Mouse (Mus musculus) retina, postnatal 7 days (tissue): ENCODE measurements around the gene Wdr92.

Experiments
- DNase-seq: peaks from one replicate; pipeline ENCODE4 v3.0.0-alpha.2; 2012; ENCODE audit warnings: low read depth, low spot score

Wdr92 gene

DNA sequence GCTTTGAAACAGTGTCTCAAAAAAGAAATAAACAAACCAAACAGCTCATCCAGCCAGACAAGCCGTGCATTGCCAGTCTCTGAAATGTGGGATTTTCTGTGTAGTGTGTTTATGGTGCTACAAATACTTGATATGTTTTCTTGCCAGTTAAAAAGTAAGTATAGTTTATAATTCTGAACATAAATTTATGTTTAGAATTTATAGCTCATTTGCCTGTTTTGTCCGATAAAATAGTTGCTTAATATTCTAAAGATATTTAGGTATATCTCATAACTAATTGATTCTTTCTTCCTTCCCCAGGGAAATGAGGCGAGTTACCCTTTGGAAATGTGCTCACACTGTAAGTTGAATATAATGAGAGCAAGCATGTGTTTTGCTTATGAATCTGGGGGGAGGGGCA lies at the start of gene Wdr92:
Gene Wdr92, plus strand, starts transcription at position 301 of the 400 bp plus-strand sequence.
- DNase-seq: no peak

DNA sequence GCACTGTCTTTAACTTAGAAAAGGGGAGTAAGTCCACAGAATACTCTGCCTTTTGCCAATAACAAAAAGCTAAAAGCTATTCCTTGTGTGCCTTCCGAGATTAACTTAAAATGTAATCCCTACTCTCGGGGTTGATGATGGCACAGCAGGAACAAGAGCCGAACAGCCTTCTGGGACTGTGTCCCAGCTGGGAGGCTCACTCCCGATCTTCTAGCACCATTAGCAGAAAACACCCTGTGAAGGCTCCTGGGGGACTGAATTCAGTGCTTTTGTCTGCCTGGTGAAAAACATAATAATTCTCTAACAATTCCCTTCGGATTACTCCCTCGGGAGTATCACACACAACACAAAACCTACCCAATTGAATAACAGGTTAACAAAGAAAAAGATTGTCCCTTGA lies 46.3 kb upstream of the Wdr92 start:
- DNase-seq: no peak

DNA sequence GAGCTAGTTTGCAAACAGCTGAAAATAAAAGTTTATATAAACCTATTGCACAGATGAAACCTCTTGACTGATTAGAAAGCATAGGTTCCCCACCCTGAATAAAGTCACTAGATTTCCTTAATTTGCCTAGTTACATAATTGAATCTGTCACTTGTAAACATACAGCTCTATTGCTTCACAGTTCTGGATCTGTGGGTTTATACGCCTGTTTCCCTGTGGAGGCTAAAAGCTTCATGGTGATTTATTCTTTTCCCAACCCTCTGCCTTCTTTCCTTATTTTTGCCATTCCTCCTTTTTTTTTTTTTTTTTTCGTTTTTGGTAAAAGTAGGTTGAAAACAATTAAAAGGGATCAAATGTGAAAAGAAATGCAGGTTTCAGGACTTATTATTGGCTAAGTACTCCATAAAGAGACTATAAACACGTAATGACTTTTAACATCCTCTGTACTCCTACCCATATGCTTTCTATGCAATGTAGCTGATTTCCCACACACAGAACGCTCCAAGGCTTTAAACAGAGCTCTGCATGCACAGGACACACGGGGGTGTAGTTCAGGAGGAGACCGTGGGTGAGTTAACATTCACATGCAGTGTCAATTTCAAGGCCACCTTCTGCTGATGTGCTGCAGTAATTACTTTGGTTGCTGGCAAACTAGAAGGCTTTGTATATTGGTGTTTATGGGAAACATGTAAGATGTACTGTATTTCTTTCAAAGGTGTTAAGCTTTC lies 43.4 kb upstream of the Wdr92 start:
- DNase-seq: no peak

DNA sequence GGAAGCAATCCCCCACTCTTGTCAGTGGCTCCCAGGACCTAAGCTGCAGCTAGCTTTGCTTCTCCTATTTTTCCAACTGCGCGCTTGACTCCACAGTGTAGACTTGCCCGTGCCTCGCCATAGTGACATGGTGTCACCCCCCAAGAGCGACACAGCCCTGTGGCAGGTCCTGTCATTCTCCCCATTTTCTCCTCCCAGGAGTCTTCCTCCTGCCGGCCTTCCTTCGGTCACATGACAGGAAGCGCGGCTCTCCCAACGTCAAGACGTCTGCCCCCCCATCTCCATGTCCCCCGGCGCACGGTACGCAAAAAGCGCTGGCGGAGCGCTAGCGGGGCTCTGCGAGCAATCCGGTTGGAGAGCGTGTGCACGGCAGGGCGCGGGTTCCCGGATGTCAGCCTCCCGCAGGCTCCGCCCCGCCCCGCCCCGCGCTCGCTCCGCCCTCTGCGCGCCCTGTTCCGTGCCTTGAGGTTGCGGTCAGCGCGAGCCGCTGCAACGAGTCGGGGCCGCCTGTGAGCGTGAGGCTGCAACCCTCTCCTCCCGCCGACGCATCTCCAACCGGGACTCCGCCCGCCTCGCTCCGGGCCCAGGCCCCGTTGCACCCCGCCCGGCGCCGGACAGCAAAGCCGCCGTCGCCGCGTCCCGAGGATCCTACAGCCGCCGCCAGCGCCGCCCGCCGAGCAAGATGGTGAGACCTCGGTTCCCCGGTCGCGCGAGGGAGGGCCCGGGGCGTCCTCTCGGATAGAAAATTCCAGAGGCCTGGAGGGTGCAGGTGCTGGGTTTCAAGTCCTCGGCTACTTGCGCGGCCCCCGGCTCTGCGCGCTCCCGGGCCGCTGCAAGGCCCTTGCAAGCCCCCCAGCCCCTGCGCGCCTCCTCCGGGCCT lies 22.8 kb upstream of the Wdr92 start, which contains the start of gene Ppp3r1:
Gene Ppp3r1, plus strand, starts transcription at position 406 of the 880 bp plus-strand sequence.
- DNase-seq: peak; percentile 96

DNA sequence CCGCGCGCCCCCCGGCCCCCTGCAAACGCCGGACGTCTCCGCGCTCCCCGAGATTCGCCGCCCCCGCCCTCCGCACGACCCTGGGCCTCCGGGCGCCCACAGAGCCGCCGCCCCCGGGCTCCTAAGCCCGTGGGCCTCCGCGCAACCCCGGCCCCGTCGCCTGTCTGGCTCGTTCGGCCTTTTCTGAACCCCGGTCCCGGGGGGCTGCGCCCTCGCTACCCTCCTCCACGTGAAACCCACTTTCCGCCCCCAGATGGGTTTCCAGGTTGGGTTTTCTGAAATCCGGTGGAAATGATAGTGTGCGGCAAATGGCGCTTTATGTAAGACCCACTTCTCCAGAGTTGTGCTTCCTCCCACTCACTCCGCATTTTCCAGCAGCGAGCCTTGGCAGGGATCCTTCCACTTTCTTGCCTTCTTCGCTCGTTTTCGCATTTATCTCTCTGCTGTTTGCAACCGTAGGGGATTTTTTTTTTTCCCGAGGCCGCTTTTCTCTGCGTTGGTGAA lies 22.1 kb upstream of the Wdr92 start:
- DNase-seq: peak; percentile 19

DNA sequence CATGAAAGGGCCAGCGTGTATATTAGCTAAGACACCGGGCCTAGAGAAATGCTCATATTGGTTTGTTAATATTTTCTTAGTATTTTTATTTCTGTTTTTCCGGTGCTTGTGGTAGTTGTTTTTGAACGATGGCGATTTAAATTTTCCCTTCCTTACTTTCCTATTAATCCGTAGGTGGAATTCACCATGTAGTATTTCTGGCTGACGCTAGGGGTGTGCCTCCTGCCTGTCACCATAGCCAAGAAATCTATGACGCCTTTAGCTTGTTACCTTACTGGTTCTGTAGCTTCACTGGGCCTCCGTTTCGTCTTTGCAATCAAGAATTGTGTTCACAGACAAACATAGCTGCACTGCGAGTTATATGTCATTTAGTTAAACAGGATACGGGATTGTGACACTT lies 21.7 kb upstream of the Wdr92 start:
- peak; percentile 28 for DNase-seq

DNA sequence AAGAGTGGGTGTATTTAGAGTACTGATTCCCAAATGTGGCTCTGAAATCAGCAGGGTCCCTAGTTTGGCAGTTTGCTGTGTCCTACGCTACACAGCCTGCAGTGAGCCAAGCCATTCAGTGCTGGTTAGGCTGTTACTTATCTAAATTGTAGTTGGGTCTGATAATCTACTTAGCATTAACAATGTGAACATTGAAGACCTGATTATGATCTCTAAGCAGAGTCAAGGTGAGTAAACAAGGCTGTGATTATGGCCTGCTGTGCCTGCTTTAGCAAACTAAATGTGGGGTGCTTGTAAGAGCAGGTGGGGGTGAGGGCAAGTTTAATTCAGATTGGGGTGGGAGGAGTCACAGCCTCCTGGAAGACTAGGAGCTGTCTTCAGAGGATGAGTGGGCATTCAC lies 18.0 kb upstream of the Wdr92 start:
- peak; percentile 5 for DNase-seq

DNA sequence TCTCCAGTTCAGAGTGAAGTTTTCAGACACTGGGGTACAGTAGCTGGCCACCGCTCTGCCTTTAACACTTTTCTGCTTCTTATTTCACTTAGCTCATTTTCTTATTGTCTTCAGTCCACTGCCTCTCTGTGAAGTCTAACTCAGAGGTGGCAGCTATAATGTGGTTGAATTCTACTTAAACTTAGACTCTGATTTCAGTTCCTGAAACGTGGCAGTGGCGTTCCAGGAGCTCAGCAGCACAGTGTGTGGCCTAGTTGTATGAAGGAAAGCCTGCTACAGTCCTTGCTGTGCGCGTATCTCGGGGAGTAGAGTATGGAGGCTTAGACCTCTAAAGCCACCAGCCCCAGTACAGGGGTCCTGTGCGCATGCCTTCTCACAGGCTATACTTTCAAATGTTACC lies 15.3 kb upstream of the Wdr92 start:
- no peak for DNase-seq

DNA sequence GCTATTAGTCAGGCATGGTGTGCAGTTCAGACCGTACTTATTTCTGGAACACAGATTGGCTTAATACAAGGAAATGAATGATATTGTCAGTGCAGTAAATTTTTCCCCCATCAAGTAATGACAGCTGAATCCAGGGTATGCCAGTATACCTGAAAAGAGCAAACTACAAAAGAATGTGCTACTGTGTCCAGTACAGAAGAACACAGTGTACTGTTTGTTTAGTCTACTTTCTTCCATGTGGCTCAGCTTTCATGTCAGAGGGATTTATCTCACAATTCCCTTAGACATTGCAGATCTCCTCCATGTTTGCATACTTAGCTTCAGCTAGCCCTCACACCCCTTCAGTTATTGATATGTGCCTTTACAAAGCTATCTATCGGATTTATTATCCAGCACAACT lies 12.6 kb upstream of the Wdr92 start:
- DNase-seq: no peak

DNA sequence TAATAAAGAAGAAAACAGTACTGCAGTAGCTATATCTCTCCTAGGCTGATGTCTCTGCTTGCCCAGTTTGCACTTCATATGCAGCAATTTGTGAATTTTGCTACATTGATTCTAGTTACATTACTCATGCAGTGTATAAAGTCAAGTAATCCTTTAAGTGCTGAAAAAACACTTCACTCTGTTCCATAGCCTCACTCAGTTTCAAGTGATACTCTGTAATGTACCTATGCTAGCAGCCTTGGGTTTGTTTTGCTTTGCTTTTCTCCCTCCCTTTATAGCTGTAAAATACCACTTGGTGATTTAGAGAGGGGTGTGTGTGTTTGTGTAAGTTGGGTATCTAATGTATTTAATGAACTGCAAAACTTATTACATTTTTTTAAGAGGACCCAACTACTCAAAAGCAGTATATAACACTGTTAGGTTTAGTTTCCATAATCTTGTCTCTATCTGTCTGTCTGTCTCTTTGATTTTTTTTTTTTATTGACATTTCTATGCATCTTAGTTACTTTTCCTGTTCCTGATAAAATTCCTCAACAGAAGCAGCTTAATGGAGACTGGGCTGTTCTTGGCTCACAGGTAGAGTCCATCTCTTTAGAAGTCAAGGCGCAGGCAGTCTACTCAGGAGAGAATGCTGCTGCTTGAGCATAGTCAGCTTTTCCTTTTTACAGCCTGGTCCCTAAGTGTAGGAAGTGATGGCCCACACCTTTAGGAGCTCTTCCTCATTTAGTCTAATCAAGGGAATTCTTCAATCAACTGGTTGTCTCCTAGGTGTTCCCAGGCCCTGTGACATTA lies 10.8 kb upstream of the Wdr92 start:
- no peak for DNase-seq

DNA sequence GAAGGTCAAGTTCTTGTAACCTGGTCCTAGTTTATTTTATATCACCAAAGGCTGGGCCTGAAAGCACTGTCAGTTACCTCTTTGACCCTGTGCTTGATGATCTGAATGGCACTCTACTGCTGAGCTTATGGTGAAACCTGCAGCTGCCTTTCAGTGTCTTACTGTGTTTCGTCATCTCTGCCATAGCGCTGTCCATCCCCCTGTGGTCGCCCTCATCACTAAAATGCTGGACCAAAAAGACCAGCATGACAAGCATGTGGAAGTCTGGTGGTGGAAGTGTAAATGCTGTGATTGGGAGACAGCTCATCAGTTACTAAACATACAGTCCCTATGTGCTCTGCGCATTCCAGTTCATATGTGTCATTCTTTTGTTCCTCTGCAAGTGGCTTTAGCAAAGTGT lies 9.6 kb upstream of the Wdr92 start:
- no peak for DNase-seq

DNA sequence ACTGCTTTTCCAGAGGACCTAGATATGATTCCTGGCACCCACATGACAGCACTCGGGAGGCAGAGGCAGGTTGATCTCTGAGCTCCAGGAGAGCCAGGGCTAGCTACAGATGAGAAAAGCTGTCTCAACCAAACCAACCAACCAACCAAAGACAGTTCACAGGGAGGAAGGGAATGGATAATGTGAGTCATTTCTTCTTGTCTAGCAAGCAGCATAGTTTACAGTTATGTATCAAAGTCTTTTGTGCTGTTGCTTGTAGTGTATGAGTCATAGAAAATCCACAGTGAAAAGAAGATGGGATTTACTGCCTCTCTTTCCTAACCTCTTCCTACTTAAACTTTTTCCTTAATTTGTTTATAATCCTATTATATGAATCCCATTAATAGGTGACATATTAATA lies 5.3 kb upstream of the Wdr92 start:
- no peak for DNase-seq

DNA sequence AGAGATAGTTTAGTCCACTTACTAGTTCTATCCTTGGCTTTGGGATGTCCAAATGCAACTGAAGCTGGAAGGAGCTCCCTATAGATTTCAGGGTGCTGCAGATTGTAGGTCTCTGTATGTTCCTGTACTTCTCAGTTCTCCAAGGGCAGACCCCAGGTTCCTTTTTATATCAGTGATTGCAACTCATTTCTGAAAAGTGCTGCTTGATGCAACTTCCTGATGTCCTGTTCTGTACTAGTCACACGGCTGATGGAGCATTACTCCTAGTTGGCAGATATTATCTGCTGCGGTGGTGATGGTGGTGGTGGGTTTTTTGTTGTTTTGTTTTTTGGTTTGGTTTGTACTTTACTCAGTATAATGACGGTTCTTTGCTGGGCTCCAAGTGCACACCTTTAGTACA lies 1.2 kb upstream of the Wdr92 start:
- no peak for DNase-seq

DNA sequence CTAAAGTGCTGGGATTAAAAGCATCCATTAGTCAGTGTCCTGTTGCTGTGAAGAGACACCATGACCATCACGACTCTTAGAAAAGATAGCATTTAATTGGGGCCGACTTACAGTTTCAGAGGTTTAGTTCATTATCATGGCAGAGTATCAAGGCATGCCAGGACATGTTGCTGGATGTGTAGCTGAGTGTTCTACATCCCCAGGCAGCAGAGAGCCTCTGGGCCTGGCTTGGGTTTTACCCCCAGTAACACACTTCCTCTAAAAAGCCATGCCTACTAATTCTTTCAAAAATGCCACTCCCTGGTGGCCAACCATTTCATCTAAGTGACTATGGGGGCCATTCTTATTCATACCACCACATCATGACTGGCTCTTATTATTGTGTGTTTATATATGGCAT lies 1.3 kb downstream of the Wdr92 start:
- no peak for DNase-seq

DNA sequence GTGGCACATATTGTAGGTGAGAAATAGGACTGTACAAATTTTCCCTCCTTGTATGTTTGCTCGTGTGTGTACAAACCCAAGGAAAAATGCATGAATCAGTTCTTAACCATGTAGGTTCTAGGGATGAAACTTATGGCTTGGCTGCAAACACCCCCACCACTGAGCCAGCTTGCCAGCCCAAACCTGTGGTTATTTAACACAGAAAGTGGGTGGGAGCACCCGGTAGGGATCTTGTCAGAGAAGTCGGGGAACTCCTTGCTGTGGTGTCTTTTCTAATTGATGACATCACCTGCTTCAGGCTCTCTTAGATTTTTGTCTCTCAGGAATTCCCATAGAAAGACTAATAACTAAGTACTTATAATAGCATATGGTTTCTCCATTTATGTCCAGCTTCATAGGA lies 5.7 kb downstream of the Wdr92 start:
- DNase-seq: no peak

DNA sequence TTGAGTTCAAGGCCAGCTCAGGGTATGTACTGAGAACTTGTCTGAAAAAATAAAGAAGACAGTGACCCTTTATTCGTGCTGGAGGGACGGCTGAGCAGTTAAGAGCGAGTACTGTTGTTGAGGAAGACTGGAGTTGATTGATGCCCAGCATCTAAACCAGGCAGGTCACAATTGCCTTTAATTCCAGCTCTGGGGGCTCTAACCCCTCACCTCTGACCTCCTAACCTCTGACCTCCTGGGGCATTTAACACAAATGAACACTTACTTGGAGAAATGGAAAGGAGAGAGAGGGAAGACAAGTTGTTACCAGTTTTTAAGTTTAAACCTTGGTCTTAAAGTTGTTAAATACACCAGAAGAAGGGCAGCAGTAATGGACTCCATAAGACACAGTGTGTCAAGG lies 6.9 kb downstream of the Wdr92 start:
- no peak for DNase-seq

DNA sequence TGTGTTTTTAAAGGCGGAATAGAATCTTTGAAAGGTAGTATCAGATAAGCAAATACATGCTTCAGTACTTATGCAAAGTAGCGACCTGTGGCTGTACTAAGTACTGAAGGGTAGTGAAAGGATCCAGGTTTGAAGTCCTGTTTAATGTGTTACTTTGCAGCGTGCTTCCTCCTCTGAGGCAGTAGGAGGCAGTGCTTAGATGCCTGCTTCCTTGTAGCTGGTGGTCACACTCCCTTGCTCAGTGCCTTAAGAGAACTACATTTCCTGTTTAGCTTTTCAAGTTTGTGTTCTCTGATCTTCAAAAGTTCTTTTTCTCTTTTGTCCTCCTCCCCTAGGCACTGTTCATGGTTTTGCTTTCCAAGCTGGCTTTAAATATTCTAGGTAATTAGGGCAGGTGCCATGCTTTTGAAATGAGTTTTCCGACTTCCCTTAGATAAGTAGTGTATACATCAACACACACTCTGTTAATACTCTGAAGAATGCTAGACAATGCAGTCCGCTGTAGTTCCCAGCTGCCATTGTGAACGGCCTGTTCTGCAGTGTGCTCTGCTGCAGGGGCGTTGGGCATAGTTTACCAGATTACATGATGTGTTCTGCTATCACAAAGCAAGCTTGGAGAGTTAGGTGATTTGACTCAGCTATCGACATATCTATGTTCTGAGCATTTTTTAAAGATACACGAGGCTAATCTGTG lies 10.4 kb downstream of the Wdr92 start:
- DNase-seq: no peak

DNA sequence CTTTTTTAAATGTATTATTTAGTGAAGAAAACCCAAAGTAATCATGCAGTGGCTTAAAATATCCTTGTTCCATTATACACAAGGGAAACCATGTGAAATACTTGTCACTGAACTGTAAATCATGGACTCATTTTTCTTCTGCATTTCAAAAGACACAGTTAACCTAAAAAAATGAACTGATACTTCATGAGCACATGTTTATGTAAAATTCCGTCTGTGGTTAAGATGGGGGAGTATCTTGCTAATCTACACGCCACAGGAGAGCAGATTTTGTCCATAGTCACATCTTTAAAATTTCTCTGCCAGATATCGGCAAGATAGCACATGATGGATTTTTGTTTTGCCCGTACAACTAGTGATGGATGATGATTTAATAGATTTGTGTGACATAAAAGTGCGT lies 17.3 kb downstream of the Wdr92 start:
- no peak for DNase-seq

DNA sequence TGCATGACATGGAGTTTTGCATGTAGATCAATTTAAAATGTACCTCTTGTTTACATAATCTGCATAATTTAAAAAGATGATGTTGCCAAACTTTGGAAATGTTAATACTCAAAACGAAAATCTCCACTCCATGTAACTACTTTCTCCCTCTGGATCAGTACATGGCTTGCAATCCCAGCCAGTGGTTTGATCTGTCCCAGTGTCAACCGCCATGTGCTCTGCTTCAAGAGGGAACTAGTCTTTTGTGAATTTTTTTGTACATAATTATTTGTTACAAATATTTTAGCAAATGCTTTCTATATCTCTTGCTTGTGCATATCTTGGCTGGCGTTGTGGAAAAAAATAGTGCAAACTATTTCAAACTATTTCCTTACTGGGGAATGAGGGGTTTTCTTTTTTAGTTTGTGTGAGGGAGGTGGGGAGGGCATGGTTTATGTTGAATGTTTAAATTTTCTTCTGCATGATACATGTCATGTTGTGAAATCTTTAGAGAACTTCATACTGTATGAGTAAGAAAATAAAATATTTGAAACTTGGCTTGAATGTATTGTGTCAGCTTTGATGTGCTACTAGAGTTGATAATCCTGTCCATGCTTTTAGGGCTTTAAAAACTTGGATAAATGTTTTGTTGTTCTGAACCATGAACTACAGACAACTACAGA lies 18.1 kb downstream of the Wdr92 start:
- DNase-seq: no peak

DNA sequence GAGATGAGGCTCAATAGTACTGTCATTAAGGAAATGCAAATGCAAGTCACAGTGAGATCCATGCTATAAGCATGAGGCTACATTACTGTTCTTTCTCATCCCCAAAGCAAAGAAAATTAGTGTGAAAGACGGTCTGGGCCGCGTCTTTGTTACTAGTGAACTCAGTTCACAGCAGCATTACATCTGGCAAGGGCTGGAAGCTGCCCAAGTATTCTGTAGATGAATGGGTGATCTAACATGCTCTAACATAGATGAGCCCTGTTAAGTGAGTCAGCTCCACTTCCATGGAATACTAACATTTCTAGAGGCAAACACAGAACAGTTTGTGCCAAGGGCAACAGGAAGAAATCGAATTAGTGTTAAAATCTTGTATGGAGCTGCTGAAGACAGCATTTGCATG lies 19.0 kb downstream of the Wdr92 start:
- no peak for DNase-seq

DNA sequence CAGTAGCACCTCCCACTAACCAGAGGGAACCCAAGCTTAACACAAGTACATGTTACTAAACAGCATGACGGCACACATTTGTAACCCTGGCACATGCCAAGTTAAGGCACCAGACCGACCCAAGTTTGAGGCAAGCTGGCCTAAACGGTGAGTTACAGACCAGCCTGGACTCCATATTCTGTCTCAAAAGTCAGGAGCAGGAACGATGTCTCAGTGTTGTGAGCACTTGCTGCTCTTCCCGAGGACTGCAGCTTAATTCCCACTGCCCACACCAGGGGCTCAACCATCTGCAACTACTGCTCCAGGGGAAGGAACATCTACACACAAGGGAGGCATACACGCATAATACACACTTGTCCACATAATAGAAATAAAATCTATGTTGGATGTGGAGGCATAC lies 20.6 kb downstream of the Wdr92 start:
- DNase-seq: no peak
